29 mouse cellular contexts compared by ENCODE assay signal in genomic region chr7:121489401-121489800, GRCm38 (mm10).
DNase-seq lines count a peak whose midpoint lies in the region; ATAC-seq and TF ChIP-seq lines count a peak whose summit lies in the region.
"Had no signal": no experiment of that assay in that cellular context is flagged by ENCODE, and none has a peak within 500 bp of the region (broad histone marks: within the 10 kb centered on the region; RNA-seq: fewer than 3 reads in every experiment).

No protein-coding gene starts in this region.

- H3K4me1 ChIP-seq in intestine, embryonic 16.5 days (ENCODE audit: control insufficient read depth, insufficient read depth, low read length), result no peaks in the 10 kb centered on the region
- H3K4me1 ChIP-seq in intestine, postnatal 0 days (replicated peaks; ENCODE audit: control insufficient read depth, insufficient read depth, low read length), result no peaks in the 10 kb centered on the region
- H3K4me1 ChIP-seq: embryonic facial prominence, embryonic 13.5 days; forebrain, embryonic 15.5 days; heart, embryonic 10.5 days; midbrain, embryonic 10.5 days had no signal

- WGBS in intestine, embryonic 16.5 days, result 77% methylated on average over 9 of the region's 9 CpGs
- WGBS in intestine, postnatal 0 days, result 74% methylated on average over 9 of the region's 9 CpGs
- 31% methylated on average over 9 of the region's 9 CpGs for WGBS in large intestine, adult 2 months

- no peaks in the 10 kb centered on the region for H3K36me3 ChIP-seq in intestine, embryonic 16.5 days (ENCODE audit: control insufficient read depth, insufficient read depth, low read length)
- no peaks in the 10 kb centered on the region for H3K36me3 ChIP-seq in intestine, postnatal 0 days (ENCODE audit: control insufficient read depth, insufficient read depth)
- H3K36me3 ChIP-seq: embryonic facial prominence, embryonic 13.5 days; forebrain, embryonic 15.5 days; G1E; heart, embryonic 10.5 days; limb, embryonic 12.5 days; midbrain, embryonic 10.5 days; neural tube, embryonic 15.5 days had no signal

- no peaks in the 10 kb centered on the region for H3K9me3 ChIP-seq in intestine, embryonic 16.5 days (ENCODE audit: control insufficient read depth, low read length)
- H3K9me3 ChIP-seq in intestine, postnatal 0 days (ENCODE audit: control insufficient read depth), result no peaks in the 10 kb centered on the region
- H3K9me3 ChIP-seq: embryonic facial prominence, embryonic 13.5 days; forebrain, embryonic 15.5 days; G1E; heart, embryonic 10.5 days; limb, embryonic 12.5 days; midbrain, embryonic 10.5 days; neural tube, embryonic 15.5 days had no signal

- H3K27me3 ChIP-seq in intestine, embryonic 16.5 days (replicated peaks; ENCODE audit: control insufficient read depth, insufficient read depth, low read length), result no peaks in the 10 kb centered on the region
- H3K27me3 ChIP-seq in intestine, postnatal 0 days (replicated peaks; ENCODE audit: control insufficient read depth, insufficient read depth, low read length), result no peaks in the 10 kb centered on the region
- H3K27me3 ChIP-seq: embryonic facial prominence, embryonic 13.5 days; forebrain, embryonic 15.5 days; limb, embryonic 12.5 days; neural tube, embryonic 15.5 days had no signal

- no peak overlapping the region for H3K27ac ChIP-seq in intestine, embryonic 16.5 days (ENCODE audit: low read length)
- H3K27ac ChIP-seq in intestine, postnatal 0 days (ENCODE audit: low read depth, low read length), result no peak overlapping the region
- H3K27ac ChIP-seq: embryonic facial prominence, embryonic 13.5 days; forebrain, embryonic 15.5 days; gastrocnemius, adult 2 months; heart, embryonic 10.5 days; hindbrain, embryonic 14.5 days; layer of hippocampus, adult 2 months; limb, embryonic 12.5 days; macrophage; midbrain, embryonic 10.5 days; neural tube, embryonic 15.5 days had no signal

- no peak for TF ChIP-seq CTCF in intestine, postnatal 0 days (IDR thresholded peaks at IDR 0.05; ENCODE audit: low read depth)

- H3K4me3 ChIP-seq in intestine, embryonic 16.5 days (ENCODE audit: low read length), result no peak overlapping the region
- no peak overlapping the region for H3K4me3 ChIP-seq in intestine, postnatal 0 days (ENCODE audit: low read depth, low read length)
- H3K4me3 ChIP-seq: embryonic facial prominence, embryonic 13.5 days; forebrain, embryonic 15.5 days; gastrocnemius, adult 2 months; heart, embryonic 10.5 days; layer of hippocampus, adult 2 months; limb, embryonic 12.5 days; midbrain, embryonic 10.5 days; neural tube, embryonic 15.5 days had no signal

- no peak overlapping the region for H3K9ac ChIP-seq in intestine, embryonic 16.5 days (ENCODE audit: low read depth, low read length)
- H3K9ac ChIP-seq in intestine, postnatal 0 days (ENCODE audit: low read depth, low read length), result no peak overlapping the region
- H3K9ac ChIP-seq: embryonic facial prominence, embryonic 13.5 days; forebrain, embryonic 15.5 days; hindbrain, embryonic 14.5 days; limb, embryonic 12.5 days; liver, postnatal 0 days; neural tube, embryonic 15.5 days had no signal

- DNase-seq in kidney, postnatal 14 days, result peak; percentile 44
- no peak for DNase-seq in kidney, postnatal 4 days
- DNase-seq in right cerebral cortex, adult 18-20 months, result peak; percentile 45
- no peak for DNase-seq in right cerebral cortex, postnatal 25 days
- DNase-seq in large intestine, adult 2 months (ENCODE audit: low read depth, low spot score), result peak; percentile 50
- no peak for DNase-seq in adrenal gland, adult 2 months
- DNase-seq: adrenal gland, adult 8-10 months; B cell, adult 2 months; cerebellum, adult 2 months; cerebellum, postnatal 25 days; gastrocnemius, adult 2 months; heart, postnatal 4 days; liver, postnatal 0 days; spleen, adult 18-20 months had no signal

- ATAC-seq in intestine, embryonic 16.5 days, result peak; percentile 40; the same call in 1 of the 2 replicates
- no peak for ATAC-seq in intestine, postnatal 0 days
- ATAC-seq: forebrain, embryonic 15.5 days; inflammation-experienced regulatory T-cells, adult 6 months; liver, postnatal 0 days; lung, postnatal 0 days had no signal

- no peak overlapping the region for H3K4me2 ChIP-seq in intestine, embryonic 16.5 days (ENCODE audit: low read depth, low read length)
- H3K4me2 ChIP-seq in intestine, postnatal 0 days (replicated peaks; ENCODE audit: low read depth), result no peak overlapping the region
- H3K4me2 ChIP-seq: embryonic facial prominence, embryonic 13.5 days; forebrain, embryonic 15.5 days; hindbrain, embryonic 14.5 days; limb, embryonic 12.5 days; liver, embryonic 11.5 days; neural tube, embryonic 15.5 days had no signal

Comparison
In these comparisons a context has a peak if more than half of its experiments do, and no peak if none do; other contexts are left out.
1. DNase-seq: peak in kidney, postnatal 14 days (single experiment), right cerebral cortex, adult 18-20 months (single experiment) and large intestine, adult 2 months (single experiment); none in kidney, postnatal 4 days (0 of 2), right cerebral cortex, postnatal 25 days (single experiment) and adrenal gland, adult 2 months (single experiment).